Mouse (Mus musculus): ENCODE measurements around the gene Morn3.

Gene Morn3

GRCm38 (mm10) chr5:123021438-123021837 lies 25.4 kb downstream of the Morn3 start:
- DNase-seq, result no peak

GRCm38 (mm10) chr5:123020426-123020825 lies 26.4 kb downstream of the Morn3 start:
- no peak for DNase-seq

GRCm38 (mm10) chr5:123019336-123020016 lies 27.3 kb downstream of the Morn3 start:
- no peak for DNase-seq

GRCm38 (mm10) chr5:123017504-123017903 lies 29.3 kb downstream of the Morn3 start:
- DNase-seq, result no peak

- DNase-seq, result no peak
These were observed 30.9 kb downstream of the Morn3 start for GRCm38 (mm10) chr5:123015915-123016314.

GRCm38 (mm10) chr5:123014753-123015701 lies 31.8 kb downstream of the Morn3 start, which contains the start of gene Orai1:
Gene Orai1, plus strand, starts transcription at chr5:123015074.
- peak; percentile 98 for DNase-seq

GRCm38 (mm10) chr5:123013599-123014315 lies 33.1 kb downstream of the Morn3 start:
- peak; percentile 86 for DNase-seq

GRCm38 (mm10) chr5:123011705-123012104 lies 35.1 kb downstream of the Morn3 start:
- no peak for DNase-seq

- DNase-seq, result no peak
These were observed 36.0 kb downstream of the Morn3 start for GRCm38 (mm10) chr5:123010806-123011205.

GRCm38 (mm10) chr5:123009873-123010272 lies 36.9 kb downstream of the Morn3 start:
- peak; percentile 82 for DNase-seq

- no peak for DNase-seq
These were observed 37.8 kb downstream of the Morn3 start for GRCm38 (mm10) chr5:123008877-123009493.

GRCm38 (mm10) chr5:123005716-123006592 lies 40.9 kb downstream of the Morn3 start:
- DNase-seq, result no peak

GRCm38 (mm10) chr5:123000901-123001300 lies 45.9 kb downstream of the Morn3 start:
- DNase-seq, result no peak

- no peak for DNase-seq
These were observed 49.3 kb downstream of the Morn3 start for GRCm38 (mm10) chr5:122997205-122998204.

- DNase-seq, result no peak
These were observed 51.9 kb downstream of the Morn3 start for GRCm38 (mm10) chr5:122994910-122995309.

GRCm38 (mm10) chr5:122994303-122994846 lies 52.4 kb downstream of the Morn3 start:
- no peak for DNase-seq

- no peak for DNase-seq
These were observed 53.0 kb downstream of the Morn3 start for GRCm38 (mm10) chr5:122993811-122994210.

- DNase-seq, result no peak
These were observed 55.3 kb downstream of the Morn3 start for GRCm38 (mm10) chr5:122991350-122992004.

- no peak for DNase-seq
These were observed 56.2 kb downstream of the Morn3 start for GRCm38 (mm10) chr5:122990411-122991160.

Measured in cerebellum, adult 9-10 months (tissue).